Mouse (Mus musculus) embryonic fibroblast, embryonic 13.5 days (primary cell): ENCODE measurements around the gene Gm12569. TPM values are rescaled to one million over a fixed set of nuclear protein-coding genes. Genes with fewer than 3 reads are reported as not detected.

Experiments used
- H3K27ac ChIP-seq: 2 replicates; pipeline ENCODE4 v1.5.1; 2012; ENCODE audit warnings: low read length, control low read depth, inconsistent platforms; ENCODE audit not compliant: insufficient read depth
- H3K4me1 ChIP-seq: 2 replicates; pipeline ENCODE4 v1.6.1; 2011; ENCODE audit warnings: low read length; ENCODE audit not compliant: control insufficient read depth, insufficient read depth
- H3K4me3 ChIP-seq: 2 replicates; pipeline ENCODE4 v1.5.1; 2011; ENCODE audit warnings: mild to moderate bottlenecking, control low read depth, low read length; ENCODE audit not compliant: insufficient read depth
- CTCF ChIP-seq: IDR thresholded peaks from 2 replicates; pipeline ENCODE4 v1.5.1; 2011; ENCODE audit warnings: mild to moderate bottlenecking, control low read depth, low read length, moderate library complexity, borderline replicate concordance; ENCODE audit not compliant: insufficient read depth
- POLR2A ChIP-seq: IDR thresholded peaks from 2 replicates; pipeline ENCODE4 v1.6.1; 2011; ENCODE audit warnings: low read depth, mild to moderate bottlenecking, control low read depth, low read length, moderate library complexity
- polyA plus RNA-seq: library from polyadenylated mRNA; stranded (reverse); fragments of >200 nt; gene quantifications from 2 replicates; pipeline ENCODE4 v1.2.4, GENCODE M21; 2011; ENCODE audit warnings: low read depth; ENCODE audit not compliant: missing spikeins, insufficient read length

Gene Gm12569
- not detected in 2 replicates for polyA plus RNA-seq

- no peak within 1 kb of the TSS for H3K4me3 ChIP-seq
- H3K27ac ChIP-seq = no peak within 1 kb of the TSS
- TF ChIP-seq CTCF (no peak), POLR2A (no peak)
Measured at GRCm38 (mm10) chr11:51220308-51220707, at the start of gene Gm12569. Gm12569 (plus strand) TSS chr11:51220473.

GRCm38 (mm10) chr11:51202726-51203125, 17.5 kb upstream of the Gm12569 start:
- Histone ChIP-seq H3K27ac (no peak overlapping the region), H3K4me1 (peaks cover 2% of the 10 kb centered on the region; the same call in 1 of the 2 replicates), H3K4me3 (no peak overlapping the region)
- TF ChIP-seq CTCF (no peak), POLR2A (no peak)

More at GRCm38 (mm10) chr11:51220308-51220707, at the start of gene Gm12569:
- H3K4me1 ChIP-seq = no peaks in the 10 kb centered on the region

GRCm38 (mm10) chr11:51207758-51208157, 12.5 kb upstream of the Gm12569 start:
- Histone ChIP-seq H3K4me3 (no peak overlapping the region), H3K27ac (no peak overlapping the region), H3K4me1 (peaks cover 2% of the 10 kb centered on the region; the same call in 1 of the 2 replicates)
- TF ChIP-seq POLR2A (no peak), CTCF (no peak)

- TF ChIP-seq POLR2A (no peak), CTCF (no peak)
- no peak overlapping the region for H3K27ac ChIP-seq
- H3K4me1 ChIP-seq = peaks cover 2% of the 10 kb centered on the region; the same call in 1 of the 2 replicates
- no peak overlapping the region for H3K4me3 ChIP-seq
Measured at GRCm38 (mm10) chr11:51211426-51211825, 8.8 kb upstream of the Gm12569 start.

GRCm38 (mm10) chr11:51214021-51214420, 6.3 kb upstream of the Gm12569 start:
- TF ChIP-seq CTCF = no peak
- no peak for TF ChIP-seq POLR2A
- Histone ChIP-seq H3K4me3 (no peak overlapping the region), H3K4me1 (no peaks in the 10 kb centered on the region), H3K27ac (no peak overlapping the region)

GRCm38 (mm10) chr11:51219396-51219980, 785 bp upstream of the Gm12569 start:
- TF ChIP-seq CTCF = no peak
- TF ChIP-seq POLR2A = no peak

GRCm38 (mm10) chr11:51227104-51227503, 6.8 kb downstream of the Gm12569 start:
- no peak overlapping the region for H3K27ac ChIP-seq
- TF ChIP-seq POLR2A (no peak), CTCF (no peak)
- H3K4me3 ChIP-seq = no peak overlapping the region
- H3K4me1 ChIP-seq = no peaks in the 10 kb centered on the region

More at GRCm38 (mm10) chr11:51219396-51219980, 785 bp upstream of the Gm12569 start:
- Histone ChIP-seq H3K27ac (no peak overlapping the region), H3K4me3 (no peak overlapping the region), H3K4me1 (no peaks in the 10 kb centered on the region)

GRCm38 (mm10) chr11:51234626-51235025, 14.4 kb downstream of the Gm12569 start:
- Histone ChIP-seq H3K27ac (no peak overlapping the region), H3K4me3 (no peak overlapping the region), H3K4me1 (no peaks in the 10 kb centered on the region)
- TF ChIP-seq POLR2A (no peak), CTCF (no peak)

- TF ChIP-seq POLR2A (no peak), CTCF (no peak)
- no peaks in the 10 kb centered on the region for H3K4me1 ChIP-seq
- no peak overlapping the region for H3K4me3 ChIP-seq
- H3K27ac ChIP-seq = no peak overlapping the region
Measured at GRCm38 (mm10) chr11:51242897-51243296, 22.6 kb downstream of the Gm12569 start.

GRCm38 (mm10) chr11:51257006-51257405, 36.7 kb downstream of the Gm12569 start:
- no peaks in the 10 kb centered on the region for H3K4me1 ChIP-seq
- no peak overlapping the region for H3K27ac ChIP-seq
- TF ChIP-seq CTCF (no peak), POLR2A (no peak)
- no peak overlapping the region for H3K4me3 ChIP-seq

- TF ChIP-seq POLR2A (no peak), CTCF (no peak)
- H3K27ac ChIP-seq = no peak within 1 kb of the TSS
- H3K4me3 ChIP-seq = peak within 1 kb of the TSS; percentile 41
- no peaks in the 10 kb centered on the region; the same call in 1 of the 2 replicates for H3K4me1 ChIP-seq
Measured at GRCm38 (mm10) chr11:51261680-51262219, 41.5 kb downstream of the Gm12569 start, which contains the start of gene Clk4. Clk4 (plus strand) TSS chr11:51261730.
